Mouse (Mus musculus) liver, embryonic 15.5 days (tissue): ENCODE data around the gene Camk2n1. TPM values are rescaled to one million over a fixed set of nuclear protein-coding genes. Genes with fewer than 3 reads are reported as not detected.
A peak's percentile ranks its signal among the peaks of the same experiment; 100 is the strongest.

Experiments
- ATAC-seq: fragments of 200-750 bp; cut with Nextera tagmentation; 2 replicates; pipeline ENCODE4 v1.8.0; 2017; ENCODE audit warnings: moderate number of reproducible peaks, mild to moderate bottlenecking, moderate library complexity; ENCODE audit not compliant: insufficient read depth
- H3K27ac ChIP-seq: fragments of 300-500 bp; sonication (generic); replicated peaks from 2 replicates; pipeline ENCODE4 v1.5.1; 2015; ENCODE audit warnings: mild to moderate bottlenecking, inconsistent platforms
- H3K27me3 ChIP-seq: fragments of 300-500 bp; sonication (generic); 2 replicates; pipeline ENCODE4 v1.6.1; 2015; ENCODE audit warnings: mild to moderate bottlenecking, inconsistent platforms
- H3K36me3 ChIP-seq: fragments of 300-500 bp; sonication (generic); replicated peaks from 2 replicates; pipeline ENCODE4 v1.6.1; 2015; ENCODE audit warnings: moderate library complexity, mild to moderate bottlenecking, inconsistent platforms
- H3K4me1 ChIP-seq: fragments of 300-500 bp; sonication (generic); replicated peaks from 2 replicates; pipeline ENCODE4 v1.6.1; 2015; ENCODE audit warnings: inconsistent platforms
- H3K4me2 ChIP-seq: fragments of 300-500 bp; sonication (generic); 2 replicates; pipeline ENCODE4 v1.6.1; 2015; ENCODE audit warnings: moderate library complexity, mild to moderate bottlenecking, inconsistent platforms
- H3K4me3 ChIP-seq: fragments of 300-500 bp; sonication (generic); replicated peaks from 2 replicates; pipeline ENCODE4 v1.5.1; 2015; ENCODE audit warnings: mild to moderate bottlenecking, inconsistent platforms
- H3K9ac ChIP-seq: fragments of 300-500 bp; sonication (generic); 2 replicates; pipeline ENCODE4 v1.6.1; 2015; ENCODE audit warnings: moderate library complexity, mild to moderate bottlenecking, inconsistent platforms
- H3K9me3 ChIP-seq: fragments of 300-500 bp; sonication (generic); replicated peaks from 2 replicates; pipeline ENCODE4 v1.6.1; 2016; ENCODE audit warnings: inconsistent platforms
- WGBS: fragments of 180-500 bp; shearing (Covaris S2); methylation state at CpG from one replicate; pipeline ENCODE4 v1.1.7; 2015; ENCODE audit warnings: mixed read lengths; ENCODE audit not compliant: insufficient replicate concordance; 5-methylcytosine and 5-hydroxymethylcytosine counted together
- polyA plus RNA-seq: library from polyadenylated mRNA; unstranded; fragments of >200 nt; fragmentation: Nextera tagmentation; extraction: Ambion mirVana; gene quantifications from 2 replicates; pipeline ENCODE4 v1.2.1, GENCODE M21; 2015

The Camk2n1 gene
- 1.3 and 1.4 TPM in 2 replicates for polyA plus RNA-seq

DNA sequence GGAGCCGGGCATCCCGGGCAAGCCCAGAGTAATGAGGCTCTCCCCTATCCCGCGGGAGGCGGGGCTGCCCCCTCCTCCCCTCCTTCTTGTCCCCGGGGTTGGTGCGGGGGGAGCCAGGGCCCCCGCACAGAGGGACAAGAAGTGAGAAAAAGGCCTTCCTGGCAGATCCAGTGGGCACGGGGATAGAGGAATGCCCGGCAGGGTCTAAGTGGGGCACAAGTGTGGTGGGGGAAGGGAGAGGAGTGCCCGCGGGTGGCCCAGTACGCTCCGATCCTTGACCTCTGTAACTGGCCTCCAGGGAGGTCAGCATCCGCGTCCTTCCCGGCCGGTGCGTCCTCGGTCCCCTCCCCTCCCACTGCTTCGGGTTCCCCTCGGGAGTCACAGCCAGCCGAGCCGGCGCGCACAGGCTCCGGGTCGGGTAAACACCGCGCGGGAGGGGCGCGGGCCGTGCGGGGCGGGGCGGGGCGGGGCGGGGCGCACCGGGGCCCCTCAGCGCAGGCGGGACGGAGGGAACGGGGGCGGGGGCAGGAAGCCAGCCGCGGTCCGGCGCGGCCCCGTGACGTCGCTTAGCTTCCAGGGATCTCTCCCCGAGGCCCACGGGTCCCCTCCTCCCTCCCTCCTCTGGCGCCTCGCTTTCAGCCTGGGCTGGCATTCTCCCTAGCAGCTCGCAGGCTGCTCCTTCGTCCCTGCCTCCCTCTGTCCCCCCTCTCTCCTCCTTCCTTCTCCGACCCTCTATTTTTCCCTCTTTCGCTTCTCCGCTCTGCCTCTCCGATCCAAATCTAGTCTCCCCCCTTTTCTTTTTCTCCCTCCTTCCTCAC, at the start of gene Camk2n1:
Camk2n1 (plus strand) TSS at position 562 of the 818 bp plus-strand sequence.
- Histone ChIP-seq H3K27ac (peak within 1 kb of the TSS; percentile 65), H3K9ac (peak within 1 kb of the TSS; percentile 48), H3K36me3 (no peaks in the 10 kb centered on the region), H3K27me3 (peaks cover 97% of the 10 kb centered on the region), H3K4me1 (peaks cover 6% of the 10 kb centered on the region), H3K4me3 (peak within 1 kb of the TSS; percentile 58), H3K9me3 (no peaks in the 10 kb centered on the region), H3K4me2 (peak within 1 kb of the TSS; percentile 58)
- ATAC-seq, result peak; percentile 72
- WGBS, result under 1% methylated on average over 61 of the region's 64 CpGs

- Histone ChIP-seq H3K27me3 (peaks cover 13% of the 10 kb centered on the region), H3K4me1 (no peaks in the 10 kb centered on the region), H3K9ac (no peak overlapping the region), H3K4me2 (no peak overlapping the region), H3K36me3 (no peaks in the 10 kb centered on the region), H3K4me3 (no peak overlapping the region), H3K9me3 (no peaks in the 10 kb centered on the region), H3K27ac (no peak overlapping the region)
- ATAC-seq, result no peak
- WGBS, result 0% methylated on average over 2 of the region's 2 CpGs
These were observed 49.3 kb upstream of the Camk2n1 start for GRCm38 (mm10) chr4:138404806-138405205.

DNA sequence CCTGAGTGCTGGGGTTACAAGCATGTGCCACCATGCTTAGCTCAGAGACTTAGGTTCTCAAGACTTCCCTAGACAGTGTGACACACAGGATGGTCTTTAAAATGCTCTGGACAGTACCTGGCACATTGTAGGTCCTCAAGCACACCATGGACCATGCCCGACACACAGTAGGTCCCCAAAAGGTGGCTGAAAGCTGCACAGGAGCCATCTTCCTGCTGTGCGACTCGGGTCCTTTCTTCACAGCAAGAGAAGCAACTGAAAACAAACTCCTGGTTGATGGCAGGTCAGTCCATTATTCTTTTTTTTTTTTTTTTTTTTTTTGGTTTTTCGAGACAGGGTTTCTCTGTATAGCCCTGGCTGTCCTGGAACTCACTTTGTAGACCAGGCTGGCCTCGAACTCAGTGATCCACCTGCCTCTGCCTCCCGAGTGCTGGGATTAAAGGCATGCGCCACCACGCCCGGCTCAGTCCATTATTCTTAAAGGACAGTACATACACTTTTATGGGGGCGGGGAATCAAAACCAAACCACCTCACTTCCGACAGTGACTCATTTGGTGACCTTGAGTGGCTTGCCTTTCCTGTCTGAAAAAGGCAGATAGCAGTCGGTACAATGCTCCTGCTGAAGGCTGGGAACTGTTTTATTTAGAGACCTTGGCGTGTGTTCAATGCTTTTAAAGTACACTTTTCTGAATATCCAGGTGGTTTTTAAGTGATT, 46.5 kb upstream of the Camk2n1 start:
- Histone ChIP-seq H3K4me2 (no peak overlapping the region), H3K27me3 (peaks cover 13% of the 10 kb centered on the region), H3K4me3 (no peak overlapping the region), H3K4me1 (no peaks in the 10 kb centered on the region), H3K36me3 (no peaks in the 10 kb centered on the region), H3K27ac (no peak overlapping the region), H3K9ac (no peak overlapping the region), H3K9me3 (no peaks in the 10 kb centered on the region)
- 27% methylated on average over 12 of the region's 13 CpGs for WGBS
- ATAC-seq, result no peak

DNA sequence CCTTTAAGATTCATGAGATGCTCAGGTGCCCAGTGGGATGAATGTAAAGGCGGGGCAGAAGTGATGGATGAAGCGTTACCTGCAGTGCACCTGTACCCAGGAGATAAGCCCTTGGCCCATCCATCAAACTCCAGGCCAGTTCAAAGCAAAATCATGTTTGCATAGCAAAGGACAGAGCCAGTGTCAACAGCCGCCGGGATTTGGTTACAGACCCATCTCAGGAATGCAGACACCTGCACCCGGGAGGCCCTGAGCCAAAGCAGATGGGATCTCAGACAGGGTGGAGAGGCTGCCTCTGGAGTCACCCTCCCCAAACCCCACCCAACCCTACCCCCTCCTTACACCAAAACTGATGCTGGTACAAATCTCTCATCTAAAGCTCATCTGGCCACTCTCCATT, 43.1 kb upstream of the Camk2n1 start:
- Histone ChIP-seq H3K36me3 (no peaks in the 10 kb centered on the region), H3K4me3 (no peak overlapping the region), H3K4me2 (no peak overlapping the region), H3K9me3 (no peaks in the 10 kb centered on the region), H3K27me3 (peaks cover 31% of the 10 kb centered on the region), H3K27ac (no peak overlapping the region), H3K4me1 (no peaks in the 10 kb centered on the region), H3K9ac (no peak overlapping the region)
- ATAC-seq, result no peak
- 27% methylated on average over 5 of the region's 5 CpGs for WGBS

- WGBS, result 44% methylated on average over 7 of the region's 7 CpGs
- H3K27ac ChIP-seq, result no peak overlapping the region
These were observed 42.5 kb upstream of the Camk2n1 start for GRCm38 (mm10) chr4:138411504-138412121.

GRCm38 (mm10) chr4:138414725-138415124, 39.4 kb upstream of the Camk2n1 start:
- Histone ChIP-seq H3K4me1 (no peaks in the 10 kb centered on the region), H3K27me3 (peaks cover 42% of the 10 kb centered on the region), H3K9ac (no peak overlapping the region), H3K4me2 (no peak overlapping the region), H3K4me3 (no peak overlapping the region), H3K27ac (no peak overlapping the region), H3K36me3 (no peaks in the 10 kb centered on the region), H3K9me3 (no peaks in the 10 kb centered on the region)
- ATAC-seq, result no peak
- 19% methylated on average over 6 of the region's 6 CpGs for WGBS

More at GRCm38 (mm10) chr4:138411504-138412121, 42.5 kb upstream of the Camk2n1 start:
- H3K36me3 ChIP-seq, result no peaks in the 10 kb centered on the region
- no peak overlapping the region for H3K9ac ChIP-seq
- H3K4me1 ChIP-seq, result no peaks in the 10 kb centered on the region
- no peak for ATAC-seq
- H3K27me3 ChIP-seq, result peaks cover 34% of the 10 kb centered on the region
- H3K4me2 ChIP-seq, result no peak overlapping the region
- no peak overlapping the region for H3K4me3 ChIP-seq
- H3K9me3 ChIP-seq, result no peaks in the 10 kb centered on the region

DNA sequence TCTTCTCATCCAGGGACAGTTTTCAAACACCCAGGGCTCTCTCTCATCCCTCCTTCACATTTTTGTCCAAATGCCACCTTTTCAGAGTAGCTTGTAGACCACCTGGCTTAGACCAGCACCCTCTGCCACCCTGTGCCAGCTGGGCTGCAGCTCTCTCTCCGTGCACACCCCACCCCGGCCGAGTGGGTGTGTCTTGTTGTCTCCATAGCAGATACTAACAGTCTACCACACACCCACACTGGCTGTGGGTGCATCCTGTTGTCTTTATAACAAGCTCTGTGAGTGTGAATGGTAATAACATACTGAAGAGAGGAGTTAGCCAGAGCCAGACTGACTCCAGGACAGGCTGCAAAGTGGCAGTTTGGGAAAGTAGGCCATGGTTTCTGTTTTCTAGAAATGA, 38.1 kb upstream of the Camk2n1 start:
- H3K36me3 ChIP-seq, result no peaks in the 10 kb centered on the region
- no peak overlapping the region for H3K27ac ChIP-seq
- no peak overlapping the region for H3K4me3 ChIP-seq
- H3K4me2 ChIP-seq, result no peak overlapping the region
- H3K27me3 ChIP-seq, result peaks cover 51% of the 10 kb centered on the region
- no peak for ATAC-seq
- H3K9ac ChIP-seq, result no peak overlapping the region
- H3K9me3 ChIP-seq, result no peaks in the 10 kb centered on the region
- H3K4me1 ChIP-seq, result no peaks in the 10 kb centered on the region
- 44% methylated on average over 3 of the region's 3 CpGs for WGBS

- peaks cover 53% of the 10 kb centered on the region for H3K27me3 ChIP-seq
- WGBS, result 55% methylated on average over 5 of the region's 5 CpGs
- H3K36me3 ChIP-seq, result no peaks in the 10 kb centered on the region
- no peak overlapping the region for H3K4me3 ChIP-seq
- H3K9ac ChIP-seq, result no peak overlapping the region
- no peak for ATAC-seq
- no peak overlapping the region for H3K27ac ChIP-seq
- no peaks in the 10 kb centered on the region for H3K9me3 ChIP-seq
- H3K4me2 ChIP-seq, result no peak overlapping the region
- H3K4me1 ChIP-seq, result no peaks in the 10 kb centered on the region
These were observed 37.7 kb upstream of the Camk2n1 start for GRCm38 (mm10) chr4:138416414-138416813.

- no peak for ATAC-seq
- Histone ChIP-seq H3K4me3 (no peak overlapping the region), H3K4me2 (no peak overlapping the region), H3K36me3 (no peaks in the 10 kb centered on the region), H3K9ac (no peak overlapping the region), H3K4me1 (no peaks in the 10 kb centered on the region), H3K27me3 (peaks cover 54% of the 10 kb centered on the region), H3K9me3 (no peaks in the 10 kb centered on the region), H3K27ac (no peak overlapping the region)
- WGBS, result 57% methylated on average over 4 of the region's 4 CpGs
These were observed 36.2 kb upstream of the Camk2n1 start for GRCm38 (mm10) chr4:138417882-138418281.

DNA sequence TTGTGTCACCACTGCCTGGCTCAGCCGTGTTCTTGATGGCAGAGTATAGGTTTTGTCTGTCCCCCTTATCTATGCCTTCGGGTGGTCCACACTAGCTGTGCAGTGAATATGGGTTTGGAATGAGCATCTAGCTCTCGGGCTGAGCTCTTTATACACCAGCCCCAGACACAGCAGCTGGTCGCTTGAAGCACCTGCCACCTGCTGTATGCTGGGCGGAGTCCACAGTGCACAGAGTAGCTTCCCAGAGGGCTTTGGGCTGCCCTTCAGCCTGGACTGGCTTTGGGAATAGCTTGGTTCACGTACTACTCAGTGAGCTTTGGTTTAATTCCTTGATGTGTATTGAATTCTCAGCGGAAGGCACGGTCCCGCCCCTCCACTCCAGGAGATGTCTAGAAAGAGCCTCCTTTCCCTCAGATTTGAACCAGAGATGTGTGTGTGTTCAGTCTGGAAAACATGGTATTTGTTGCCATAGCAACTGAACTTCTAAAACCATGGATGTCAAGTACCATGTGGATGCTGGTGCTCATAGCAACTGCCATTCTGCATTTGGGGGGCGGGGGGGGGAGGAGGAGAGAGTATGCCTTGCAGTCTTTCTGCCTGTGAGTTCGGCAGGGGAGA, 35.7 kb upstream of the Camk2n1 start:
- H3K4me1 ChIP-seq, result no peaks in the 10 kb centered on the region
- peaks cover 54% of the 10 kb centered on the region for H3K27me3 ChIP-seq
- H3K4me2 ChIP-seq, result no peak overlapping the region
- 48% methylated on average over 11 of the region's 11 CpGs for WGBS
- ATAC-seq, result no peak
- no peak overlapping the region for H3K4me3 ChIP-seq
- no peaks in the 10 kb centered on the region for H3K9me3 ChIP-seq
- H3K36me3 ChIP-seq, result no peaks in the 10 kb centered on the region
- H3K27ac ChIP-seq, result no peak overlapping the region
- H3K9ac ChIP-seq, result no peak overlapping the region

GRCm38 (mm10) chr4:138425028-138425427, 29.1 kb upstream of the Camk2n1 start:
- Histone ChIP-seq H3K4me2 (no peak overlapping the region), H3K9me3 (no peaks in the 10 kb centered on the region), H3K27ac (no peak overlapping the region), H3K4me1 (no peaks in the 10 kb centered on the region), H3K9ac (no peak overlapping the region), H3K4me3 (no peak overlapping the region), H3K36me3 (no peaks in the 10 kb centered on the region), H3K27me3 (peaks cover 15% of the 10 kb centered on the region; the same call in 1 of the 2 replicates)
- no peak for ATAC-seq
- 67% methylated on average over 6 of the region's 6 CpGs for WGBS
